Comparison of ENCODE assay signal across 8 mouse cellular contexts in the genomic region with DNA sequence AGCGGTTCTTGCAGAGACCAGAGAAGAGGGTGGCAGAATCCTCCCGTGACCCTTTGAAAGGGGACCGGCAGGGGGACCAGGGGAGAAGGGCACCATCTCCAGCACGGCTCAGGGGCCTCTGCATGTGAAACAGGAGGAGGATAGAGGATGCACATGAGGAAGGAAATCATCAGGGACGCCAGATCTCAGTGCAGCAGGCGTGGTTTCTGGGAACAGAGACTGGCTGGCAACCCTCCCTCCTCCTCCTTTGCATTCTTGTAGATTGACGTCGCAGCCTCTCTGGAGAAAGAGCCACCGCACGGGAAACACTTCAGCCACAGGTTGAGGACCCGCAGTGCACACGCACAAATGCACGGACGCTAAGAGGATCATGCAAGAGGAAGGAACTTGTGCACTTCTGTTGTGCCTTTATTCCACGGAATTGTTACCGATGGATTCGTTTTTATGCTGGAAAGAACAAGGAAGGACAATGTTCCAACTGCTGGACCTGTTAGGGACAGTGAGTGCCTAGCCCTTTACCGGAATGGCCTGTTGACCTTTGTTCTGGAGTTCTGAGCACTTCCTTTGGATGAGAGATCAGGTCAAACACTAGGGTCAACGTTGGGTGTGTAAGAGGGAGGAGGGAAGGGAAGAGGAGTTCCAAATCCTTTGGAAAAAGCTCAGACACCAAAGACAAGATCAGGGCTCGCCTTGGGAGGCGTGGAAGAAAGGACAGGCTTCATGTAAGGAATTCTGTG. TPM values are rescaled to one million over a fixed set of nuclear protein-coding genes. Genes with fewer than 3 reads are reported as not detected.
DNase-seq lines count a peak whose midpoint lies in the region; ATAC-seq lines count a peak whose summit lies in the region.

No protein-coding gene starts in this region.

- 53% methylated on average over 21 of the region's 21 CpGs for WGBS in neural tube, embryonic 11.5 days
- WGBS in neural tube, embryonic 15.5 days: 56% methylated on average over 21 of the region's 21 CpGs
- WGBS in embryonic facial prominence, embryonic 14.5 days: 28% methylated on average over 21 of the region's 21 CpGs
- 29% methylated on average over 20 of the region's 21 CpGs for WGBS in intestine, embryonic 15.5 days
- 14% methylated on average over 21 of the region's 21 CpGs for WGBS in liver, embryonic 16.5 days (ENCODE audit: insufficient replicate concordance)

- no peak overlapping the region for H3K4me3 ChIP-seq in neural tube, embryonic 11.5 days (ENCODE audit: low read depth, low read length)
- H3K4me3 ChIP-seq in neural tube, embryonic 15.5 days (replicated peaks): no peak overlapping the region
- H3K4me3 ChIP-seq in embryonic facial prominence, embryonic 14.5 days (ENCODE audit: low read depth, low read length): no peak overlapping the region; the same call in 1 of the 2 replicates
- no peak overlapping the region for H3K4me3 ChIP-seq in intestine, embryonic 15.5 days (replicated peaks)
- H3K4me3 ChIP-seq in liver, embryonic 16.5 days (ENCODE audit: low read depth, low read length): peak overlapping the region; percentile 9; the same call in 1 of the 2 replicates

- H3K27ac ChIP-seq in neural tube, embryonic 11.5 days (ENCODE audit: low read depth, low read length): no peak overlapping the region
- H3K27ac ChIP-seq in neural tube, embryonic 15.5 days (replicated peaks): no peak overlapping the region
- no peak overlapping the region for H3K27ac ChIP-seq in embryonic facial prominence, embryonic 14.5 days (replicated peaks; ENCODE audit: low read depth, low read length)
- H3K27ac ChIP-seq in intestine, embryonic 15.5 days: peak overlapping the region; percentile 28; the same call in 1 of the 2 replicates
- H3K27ac ChIP-seq in liver, embryonic 16.5 days (ENCODE audit: low read length): peak overlapping the region; percentile 4; the same call in 1 of the 2 replicates

- H3K4me2 ChIP-seq in neural tube, embryonic 11.5 days (ENCODE audit: low read depth): no peak overlapping the region
- H3K4me2 ChIP-seq in neural tube, embryonic 15.5 days: no peak overlapping the region
- peak overlapping the region; percentile 38 for H3K4me2 ChIP-seq in embryonic facial prominence, embryonic 14.5 days (ENCODE audit: low read depth, low read length)
- H3K4me2 ChIP-seq in intestine, embryonic 15.5 days (replicated peaks): peak overlapping the region; percentile 48
- H3K4me2 ChIP-seq in liver, embryonic 16.5 days (ENCODE audit: low read depth, low read length): peak overlapping the region; percentile 25

- H3K9me3 ChIP-seq in neural tube, embryonic 11.5 days (ENCODE audit: control insufficient read depth, low read length): no peaks in the 10 kb centered on the region
- no peaks in the 10 kb centered on the region for H3K9me3 ChIP-seq in neural tube, embryonic 15.5 days (replicated peaks)
- H3K9me3 ChIP-seq in embryonic facial prominence, embryonic 14.5 days (ENCODE audit: control insufficient read depth, low read length): no peaks in the 10 kb centered on the region
- no peaks in the 10 kb centered on the region for H3K9me3 ChIP-seq in intestine, embryonic 15.5 days
- H3K9me3 ChIP-seq in liver, embryonic 16.5 days (replicated peaks; ENCODE audit: control insufficient read depth, low read length): no peaks in the 10 kb centered on the region

- no peaks in the 10 kb centered on the region for H3K36me3 ChIP-seq in neural tube, embryonic 11.5 days (ENCODE audit: control insufficient read depth, insufficient read depth, low read length)
- H3K36me3 ChIP-seq in neural tube, embryonic 15.5 days: no peaks in the 10 kb centered on the region
- H3K36me3 ChIP-seq in embryonic facial prominence, embryonic 14.5 days (ENCODE audit: control insufficient read depth, insufficient read depth, low read length): no peaks in the 10 kb centered on the region
- no peaks in the 10 kb centered on the region for H3K36me3 ChIP-seq in intestine, embryonic 15.5 days
- H3K36me3 ChIP-seq in liver, embryonic 16.5 days (ENCODE audit: control insufficient read depth, insufficient read depth): no peaks in the 10 kb centered on the region

- peak; percentile 19 for DNase-seq in neural tube, embryonic 11.5 days (ENCODE audit: low spot score)
- peak; percentile 72 for DNase-seq in embryonic facial prominence, embryonic 14.5 days (ENCODE audit: low spot score)
- peak; percentile 45 for DNase-seq in testis, postnatal 10 days (ENCODE audit: low spot score)
- no peak for DNase-seq in right cerebral cortex, adult 18-20 months
- no peak for DNase-seq in left cerebral cortex, adult 9 months (ENCODE audit: low spot score in 2 of 2)

- no peaks in the 10 kb centered on the region for H3K27me3 ChIP-seq in neural tube, embryonic 11.5 days (ENCODE audit: control insufficient read depth, insufficient read depth, low read length)
- H3K27me3 ChIP-seq in neural tube, embryonic 15.5 days (replicated peaks): no peaks in the 10 kb centered on the region
- no peaks in the 10 kb centered on the region for H3K27me3 ChIP-seq in embryonic facial prominence, embryonic 14.5 days (replicated peaks; ENCODE audit: control insufficient read depth, insufficient read depth, low read length)
- H3K27me3 ChIP-seq in intestine, embryonic 15.5 days (replicated peaks): no peaks in the 10 kb centered on the region
- H3K27me3 ChIP-seq in liver, embryonic 16.5 days (ENCODE audit: control insufficient read depth, insufficient read depth, low read depth, low read length): 0 out of 2 replicates have a peak, but pooled peaks cover 2% of the 10 kb centered on the region

- H3K4me1 ChIP-seq in neural tube, embryonic 11.5 days (ENCODE audit: control insufficient read depth, insufficient read depth, low read length): no peaks in the 10 kb centered on the region
- no peaks in the 10 kb centered on the region for H3K4me1 ChIP-seq in neural tube, embryonic 15.5 days
- H3K4me1 ChIP-seq in embryonic facial prominence, embryonic 14.5 days (ENCODE audit: control insufficient read depth, insufficient read depth, low read length): peaks cover 4% of the 10 kb centered on the region
- H3K4me1 ChIP-seq in intestine, embryonic 15.5 days (replicated peaks): peaks cover 15% of the 10 kb centered on the region; the same call in 1 of the 2 replicates
- H3K4me1 ChIP-seq in liver, embryonic 16.5 days (ENCODE audit: control insufficient read depth, low read depth, low read length): peaks cover 9% of the 10 kb centered on the region

- no peak for ATAC-seq in neural tube, embryonic 11.5 days (ENCODE audit: insufficient read depth, low FRiP score, low TSS enrichment)
- ATAC-seq in neural tube, embryonic 15.5 days (ENCODE audit: low FRiP score): no peak
- no peak; the same call in 1 of the 2 replicates for ATAC-seq in embryonic facial prominence, embryonic 14.5 days (ENCODE audit: low read depth)
- peak; percentile 52 for ATAC-seq in intestine, embryonic 15.5 days
- ATAC-seq in liver, embryonic 16.5 days (ENCODE audit: low read depth): peak; percentile 46; the same call in 1 of the 2 replicates

- no peak overlapping the region for H3K9ac ChIP-seq in neural tube, embryonic 11.5 days (ENCODE audit: low read length)
- no peak overlapping the region for H3K9ac ChIP-seq in neural tube, embryonic 15.5 days (replicated peaks)
- 0 out of 2 replicates have a peak overlapping the region, but pooled peaks have one; percentile 2 for H3K9ac ChIP-seq in embryonic facial prominence, embryonic 14.5 days (ENCODE audit: low read depth, low read length)
- no peak overlapping the region for H3K9ac ChIP-seq in intestine, embryonic 15.5 days
- H3K9ac ChIP-seq in liver, embryonic 16.5 days (ENCODE audit: low read depth, low read length): no peak overlapping the region

RNA-seq across cellular contexts. Expression of a gene that starts 19.9 kb away (rescaled TPM):
- polyA plus RNA-seq in neural tube, embryonic 11.5 days (2014; fragmentation: Nextera tagmentation; extraction: Ambion mirVana): 55.5 and 70.0 TPM in 2 replicates
- 64.6 and 74.8 TPM in 2 replicates for polyA plus RNA-seq in neural tube, embryonic 15.5 days (2015; fragmentation: Nextera tagmentation; extraction: Ambion mirVana)
- 73.3 and 77.1 TPM in 2 replicates for polyA plus RNA-seq in embryonic facial prominence, embryonic 14.5 days (2014; fragmentation: Nextera tagmentation; extraction: Ambion mirVana)
- polyA plus RNA-seq in intestine, embryonic 15.5 days (2015; fragmentation: Nextera tagmentation; extraction: Ambion mirVana): 115 and 119 TPM in 2 replicates
- 28.1 and 30.8 TPM in 2 replicates for polyA plus RNA-seq in liver, embryonic 16.5 days (2015; fragmentation: Nextera tagmentation; extraction: Ambion mirVana)

RNA-seq across cellular contexts. Expression of a gene that starts 35.7 kb away (rescaled TPM):
- 287 and 298 TPM in 2 replicates for polyA plus RNA-seq in neural tube, embryonic 11.5 days (2014; fragmentation: Nextera tagmentation; extraction: Ambion mirVana)
- polyA plus RNA-seq in neural tube, embryonic 15.5 days (2015; fragmentation: Nextera tagmentation; extraction: Ambion mirVana): 246 and 286 TPM in 2 replicates
- 282 and 304 TPM in 2 replicates for polyA plus RNA-seq in embryonic facial prominence, embryonic 14.5 days (2014; fragmentation: Nextera tagmentation; extraction: Ambion mirVana)
- polyA plus RNA-seq in intestine, embryonic 15.5 days (2015; fragmentation: Nextera tagmentation; extraction: Ambion mirVana): 290 and 308 TPM in 2 replicates
- 137 and 154 TPM in 2 replicates for polyA plus RNA-seq in liver, embryonic 16.5 days (2015; fragmentation: Nextera tagmentation; extraction: Ambion mirVana)

RNA-seq across cellular contexts. Expression of a gene that starts 35.8 kb away (rescaled TPM):
- 45.6 and 47.0 TPM in 2 replicates for polyA plus RNA-seq in neural tube, embryonic 11.5 days (2014; fragmentation: Nextera tagmentation; extraction: Ambion mirVana)
- 41.5 and 42.9 TPM in 2 replicates for polyA plus RNA-seq in neural tube, embryonic 15.5 days (2015; fragmentation: Nextera tagmentation; extraction: Ambion mirVana)
- 36.7 and 39.4 TPM in 2 replicates for polyA plus RNA-seq in embryonic facial prominence, embryonic 14.5 days (2014; fragmentation: Nextera tagmentation; extraction: Ambion mirVana)
- 48.3 and 50.6 TPM in 2 replicates for polyA plus RNA-seq in intestine, embryonic 15.5 days (2015; fragmentation: Nextera tagmentation; extraction: Ambion mirVana)
- 17.0 and 17.4 TPM in 2 replicates for polyA plus RNA-seq in liver, embryonic 16.5 days (2015; fragmentation: Nextera tagmentation; extraction: Ambion mirVana)

Comparison
In these comparisons a context has a peak if more than half of its experiments do, and no peak if none do; other contexts are left out.
1. ATAC-seq: peak in intestine, embryonic 15.5 days (single experiment) and liver, embryonic 16.5 days (single experiment); none in neural tube, embryonic 11.5 days (single experiment), neural tube, embryonic 15.5 days (single experiment) and embryonic facial prominence, embryonic 14.5 days (single experiment).
2. DNase-seq: peak in neural tube, embryonic 11.5 days (single experiment), embryonic facial prominence, embryonic 14.5 days (single experiment) and testis, postnatal 10 days (single experiment); none in right cerebral cortex, adult 18-20 months (single experiment) and left cerebral cortex, adult 9 months (0 of 2).
3. H3K27ac ChIP-seq: peak in intestine, embryonic 15.5 days (single experiment) and liver, embryonic 16.5 days (single experiment); none in neural tube, embryonic 11.5 days (single experiment), neural tube, embryonic 15.5 days (single experiment) and embryonic facial prominence, embryonic 14.5 days (single experiment).
4. H3K4me2 ChIP-seq: peak in embryonic facial prominence, embryonic 14.5 days (single experiment), intestine, embryonic 15.5 days (single experiment) and liver, embryonic 16.5 days (single experiment); none in neural tube, embryonic 11.5 days (single experiment) and neural tube, embryonic 15.5 days (single experiment).